Mouse (Mus musculus) A20 (cell line): ENCODE results near the gene Kif11.

Source experiments
- DNase-seq: peaks from one replicate; pipeline ENCODE4 v3.0.0-alpha.2; 2011; ENCODE audit warnings: low read depth, low spot score

Kif11 gene

GRCm38 (mm10) chr19:37442524-37443286 lies 66.5 kb downstream of the Kif11 start:
- DNase-seq = peak; percentile 19

GRCm38 (mm10) chr19:37443631-37444140 lies 67.5 kb downstream of the Kif11 start:
- no peak for DNase-seq

- no peak for DNase-seq
These were observed 72.0 kb downstream of the Kif11 start for GRCm38 (mm10) chr19:37448212-37448611.

- no peak for DNase-seq
These were observed 73.0 kb downstream of the Kif11 start for GRCm38 (mm10) chr19:37449246-37449645.

GRCm38 (mm10) chr19:37455528-37455927 lies 79.3 kb downstream of the Kif11 start:
- no peak for DNase-seq

- no peak for DNase-seq
These were observed 79.8 kb downstream of the Kif11 start for GRCm38 (mm10) chr19:37455961-37456360.

- no peak for DNase-seq
These were observed 81.8 kb downstream of the Kif11 start for GRCm38 (mm10) chr19:37458013-37458412.

- DNase-seq = peak; percentile 82
These were observed 90.2 kb downstream of the Kif11 start for GRCm38 (mm10) chr19:37466403-37466802.

GRCm38 (mm10) chr19:37466978-37467377 lies 90.8 kb downstream of the Kif11 start:
- DNase-seq = peak; percentile 64

GRCm38 (mm10) chr19:37468841-37469566 lies 92.8 kb downstream of the Kif11 start:
- DNase-seq = no peak
